18 mouse cellular contexts compared by ENCODE assay signal in genomic region chr5:53025276-53025973, GRCm38 (mm10). TPM values are rescaled to one million over a fixed set of nuclear protein-coding genes. Genes with fewer than 3 reads are reported as not detected.
DNase-seq lines count a peak whose midpoint lies in the region; ATAC-seq lines count a peak whose summit lies in the region.
"Had no signal": no experiment of that assay in that cellular context is flagged by ENCODE, and none has a peak within 500 bp of the region (broad histone marks: within the 10 kb centered on the region; RNA-seq: fewer than 3 reads in every experiment).

No protein-coding gene starts in this region.

- no peaks in the 10 kb centered on the region for H3K36me3 ChIP-seq in kidney, embryonic 16.5 days (ENCODE audit: insufficient read depth, low read length)
- H3K36me3 ChIP-seq: heart, embryonic 15.5 days; midbrain, embryonic 12.5 days had no signal

- H3K27me3 ChIP-seq in kidney, embryonic 16.5 days (ENCODE audit: insufficient read depth, low read length), result no peaks in the 10 kb centered on the region
- H3K27me3 ChIP-seq: heart, embryonic 15.5 days; midbrain, embryonic 12.5 days had no signal

- H3K4me2 ChIP-seq in kidney, embryonic 16.5 days (replicated peaks; ENCODE audit: low read depth, low read length), result no peak overlapping the region
- H3K4me2 ChIP-seq: heart, embryonic 15.5 days; lung, embryonic 14.5 days; midbrain, embryonic 12.5 days had no signal

- H3K27ac ChIP-seq in kidney, embryonic 16.5 days (ENCODE audit: low read length), result no peak overlapping the region
- H3K27ac ChIP-seq: heart, embryonic 15.5 days; kidney, postnatal 0 days; midbrain, embryonic 12.5 days; stomach, postnatal 0 days had no signal

- H3K4me3 ChIP-seq in kidney, embryonic 16.5 days (ENCODE audit: low read length), result no peak overlapping the region
- H3K4me3 ChIP-seq: erythroblast, embryonic 14.5 days; heart, embryonic 15.5 days; midbrain, embryonic 12.5 days had no signal

- ATAC-seq in cerebellum, adult (ENCODE audit: insufficient number of reproducible peaks, low FRiP score, low TSS enrichment), result peak; percentile 81
- ATAC-seq in kidney, embryonic 16.5 days (ENCODE audit: low FRiP score, low TSS enrichment), result no peak

- DNase-seq in cerebellum, postnatal 4 days (ENCODE audit: low spot score in 2 of 2), result no peak
- peak; percentile 66 for DNase-seq in kidney, adult 9 months
- peak; percentile 57 for DNase-seq in adrenal gland, postnatal 10 days
- DNase-seq in cerebellum, postnatal 10 days, result peak; percentile 85
- DNase-seq in embryo, embryonic 11 days, result no peak
- DNase-seq in ovary, postnatal 10 days (ENCODE audit: low spot score), result no peak
- DNase-seq: lung, embryonic 14.5 days; right cerebral cortex, postnatal 4 days had no signal

- 79% methylated on average over 8 of the region's 8 CpGs for WGBS in kidney, embryonic 16.5 days

- H3K9ac ChIP-seq in kidney, embryonic 16.5 days (replicated peaks; ENCODE audit: low read length), result no peak overlapping the region
- H3K9ac ChIP-seq: heart, embryonic 15.5 days; lung, embryonic 14.5 days; midbrain, embryonic 12.5 days had no signal

- H3K9me3 ChIP-seq in kidney, embryonic 16.5 days (ENCODE audit: low read length), result no peaks in the 10 kb centered on the region
- H3K9me3 ChIP-seq: heart, embryonic 15.5 days; midbrain, embryonic 12.5 days had no signal

- H3K4me1 ChIP-seq in kidney, embryonic 16.5 days (ENCODE audit: insufficient read depth, low read length), result 0 out of 2 replicates have a peak, but pooled peaks cover 10% of the 10 kb centered on the region
- H3K4me1 ChIP-seq: heart, embryonic 15.5 days had no signal

RNA-seq across cellular contexts. Expression of gene Slc34a2, which starts 12.5 kb away (rescaled TPM):
- 0.64 and 2.5 TPM in 2 replicates for polyA plus RNA-seq in kidney, embryonic 16.5 days (2015; fragmentation: Nextera tagmentation; extraction: Ambion mirVana)
- total RNA-seq in adrenal gland, postnatal 10 days (2021), result 1 to 10 TPM in 1 of 2 experiments, under 1 TPM in 1; 0.36 to 1.8 TPM
- total RNA-seq: common myeloid progenitor, adult 5-6 weeks; left cerebral cortex, postnatal 36 days had no signal
- polyA plus RNA-seq: erythroblast, embryonic 14.5 days; midbrain, embryonic 12.5 days; neural tube, embryonic 14.5 days had no signal

Comparison
In these comparisons a context has a peak if more than half of its experiments do, and no peak if none do; other contexts are left out.
1. DNase-seq: peak in kidney, adult 9 months (single experiment), adrenal gland, postnatal 10 days (single experiment) and cerebellum, postnatal 10 days (2 of 2); none in cerebellum, postnatal 4 days (0 of 2), embryo, embryonic 11 days (single experiment) and ovary, postnatal 10 days (single experiment).